Mouse (Mus musculus) small intestine, adult 2 months (tissue): Measurements from ENCODE around the gene Ppp1r2.

ENCODE experiments used
- CTCF ChIP-seq: fragments of 200-500 bp; IDR thresholded peaks from 2 replicates; pipeline ENCODE4 v1.5.1; 2012; ENCODE audit warnings: low read depth, mild to moderate bottlenecking, control low read depth, inconsistent platforms, low read length, moderate library complexity, mixed read lengths; ENCODE audit not compliant: insufficient replicate concordance, insufficient read length; ENCODE audit errors: extremely low read depth
- POLR2A ChIP-seq: fragments of 200-500 bp; IDR thresholded peaks from 2 replicates; pipeline ENCODE4 v1.6.1; 2012; ENCODE audit warnings: low read depth, mild to moderate bottlenecking, control low read depth, inconsistent platforms, low read length, moderate library complexity

- TF ChIP-seq POLR2A (no peak), CTCF (no peak)
Observed at GRCm38 (mm10) chr16:31255685-31256084, 19.4 kb downstream of the Ppp1r2 start.
